Mouse (Mus musculus) E14TG2a.4 (cell line): Measurements from ENCODE around the gene Med20.

ENCODE experiments used
- CTCF ChIP-seq: conservative IDR thresholded peaks from 2 replicates; pipeline ENCODE4 v1.5.1; 2014; ENCODE audit warnings: low read length
- NANOG ChIP-seq: IDR thresholded peaks from 2 replicates; pipeline ENCODE4 v1.6.1; 2014; ENCODE audit warnings: borderline replicate concordance, low read length, mixed read lengths

DNA sequence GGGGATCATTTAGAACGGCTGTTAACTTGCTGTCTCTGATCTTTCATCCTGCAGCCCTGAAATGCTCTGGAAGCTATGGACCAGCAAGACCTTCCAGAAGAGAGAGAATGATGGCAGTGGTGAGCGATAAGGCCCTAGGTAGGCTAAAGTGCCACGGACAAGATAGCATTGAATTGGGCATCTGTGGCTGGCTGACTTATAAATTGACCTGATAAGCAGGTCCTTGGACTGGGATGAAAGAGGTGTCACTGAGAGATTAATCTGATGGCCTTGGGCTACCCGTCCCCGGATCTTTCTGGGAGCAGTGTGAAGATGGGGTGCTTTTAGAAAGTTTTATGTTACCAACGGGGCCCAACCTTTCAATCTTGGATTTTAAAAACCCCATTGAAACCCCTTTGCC, 32.7 kb upstream of the Med20 start:
- TF ChIP-seq CTCF (no peak), NANOG (no peak)
